Mouse (Mus musculus) effector memory CD4-positive, alpha-beta T cell, adult 5 months (primary cell): Measurements from ENCODE around the gene Pik3r6. TPM values are rescaled to one million over a fixed set of nuclear protein-coding genes. Genes with fewer than 3 reads are reported as not detected.

ENCODE experiments used
- polyA plus RNA-seq: library from polyadenylated mRNA; unstranded; fragments of 100-300 nt; shearing (Covaris generic); gene quantifications from one replicate; pipeline ENCODE4 v1.2.1, GENCODE M21; 2017

The Pik3r6 gene
- polyA plus RNA-seq: not detected

GRCm38 (mm10) chr11:68502902-68503629, at the start of gene Pik3r6:
Gene Pik3r6 (plus strand): TSS chr11:68503019.

GRCm38 (mm10) chr11:68555918-68556584, 53.2 kb downstream of the Pik3r6 start, which contains the start of gene Mfsd6l:
Gene Mfsd6l (plus strand): TSS chr11:68556186.

GRCm38 (mm10) chr11:68586721-68587120, 83.9 kb downstream of the Pik3r6 start, which contains the start of gene Ccdc42:
Gene Ccdc42 (plus strand): TSS chr11:68587021.

Other genes starting within 250 kb of the Pik3r6 start
- 0.09 TPM for gene Ntn1, start 102.2 kb upstream of the Pik3r6 start, polyA plus RNA-seq
- gene Pik3r5, start 70.9 kb upstream of the Pik3r6 start, polyA plus RNA-seq: 117 TPM
- gene Mfsd6l, start 53.2 kb downstream of the Pik3r6 start, polyA plus RNA-seq: not detected
- gene Ccdc42, start 84.0 kb downstream of the Pik3r6 start, polyA plus RNA-seq: not detected
- gene Myh10, start 188.5 kb downstream of the Pik3r6 start, polyA plus RNA-seq: 1.6 TPM